Mouse (Mus musculus) limb, embryonic 11.5 days (tissue): ENCODE results near the gene Cln3. TPM values are rescaled to one million over a fixed set of nuclear protein-coding genes. Genes with fewer than 3 reads are reported as not detected.

ENCODE experiments used
- ATAC-seq: fragments of 200-750 bp; cut with Nextera tagmentation; 2 replicates; pipeline ENCODE4 v1.8.0; 2017; ENCODE audit warnings: low read depth; ENCODE audit not compliant: insufficient number of reproducible peaks, low FRiP score, low TSS enrichment
- DNase-seq: peaks from one replicate; pipeline ENCODE4 v3.0.0-alpha.2; 2015; ENCODE audit warnings: low spot score
- H3K27ac ChIP-seq: fragments of 300-500 bp; sonication (generic); replicated peaks from 2 replicates; pipeline ENCODE4 v1.5.1; 2014; ENCODE audit warnings: low read depth, mild to moderate bottlenecking, low read length
- H3K27me3 ChIP-seq: fragments of 300-500 bp; sonication (generic); 2 replicates; pipeline ENCODE4 v1.6.1; 2014; ENCODE audit warnings: mild to moderate bottlenecking, low read length, mixed read lengths; ENCODE audit not compliant: control insufficient read depth, insufficient read depth
- H3K36me3 ChIP-seq: fragments of 300-500 bp; sonication (generic); 2 replicates; pipeline ENCODE4 v1.6.1; 2014; ENCODE audit warnings: mild to moderate bottlenecking, low read length, moderate library complexity, mixed read lengths; ENCODE audit not compliant: control insufficient read depth, insufficient read depth
- H3K4me1 ChIP-seq: fragments of 300-500 bp; sonication (generic); 2 replicates; pipeline ENCODE4 v1.6.1; 2014; ENCODE audit warnings: low read length, mixed read lengths; ENCODE audit not compliant: control insufficient read depth, insufficient read depth
- H3K4me2 ChIP-seq: fragments of 300-500 bp; sonication (generic); 2 replicates; pipeline ENCODE4 v1.6.1; 2014; ENCODE audit warnings: low read depth, mild to moderate bottlenecking, moderate library complexity; ENCODE audit not compliant: severe bottlenecking
- H3K4me3 ChIP-seq: fragments of 300-500 bp; sonication (generic); 2 replicates; pipeline ENCODE4 v1.5.1; 2014; ENCODE audit warnings: low read depth, low read length
- H3K9ac ChIP-seq: fragments of 300-500 bp; sonication (generic); 2 replicates; pipeline ENCODE4 v1.6.1; 2014; ENCODE audit warnings: mild to moderate bottlenecking, low read length
- H3K9me3 ChIP-seq: fragments of 300-500 bp; sonication (generic); 2 replicates; pipeline ENCODE4 v1.6.1; 2016; ENCODE audit warnings: low read length; ENCODE audit not compliant: control insufficient read depth
- WGBS: fragments of 180-500 bp; shearing (Covaris S2); extraction: QIAGEN DNeasy Blood & Tissue Kit; methylation state at CpG from one replicate; pipeline ENCODE4 v1.1.7; 2014; 5-methylcytosine and 5-hydroxymethylcytosine counted together
- polyA plus RNA-seq: library from polyadenylated mRNA; unstranded; fragments of >200 nt; fragmentation: Nextera tagmentation; extraction: Ambion mirVana; gene quantifications from 2 replicates; pipeline ENCODE4 v1.2.1, GENCODE M21; 2014

Gene Cln3
- polyA plus RNA-seq, 1 experiment from 2014 or later, result 27.9 TPM

DNA sequence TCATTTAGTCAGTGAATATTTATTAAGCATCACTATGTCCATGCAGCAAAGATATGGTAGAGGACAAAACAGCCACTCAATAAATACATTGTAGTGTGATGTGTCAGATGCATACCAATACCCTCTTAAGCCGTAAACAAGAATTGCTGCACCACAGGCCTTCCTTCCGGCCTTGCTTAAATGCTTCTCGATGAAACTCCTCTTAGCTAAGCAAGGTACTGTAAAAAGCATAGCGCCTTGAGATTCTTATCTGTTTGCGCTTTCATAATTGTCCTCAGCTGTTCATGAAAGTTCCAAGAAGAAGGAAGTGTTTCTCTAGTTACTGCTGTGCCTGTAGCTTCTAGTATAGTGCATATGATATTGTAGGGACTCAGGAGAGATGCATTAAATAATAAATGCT lies 21.0 kb upstream of the Cln3 start:
- no peak overlapping the region for H3K4me3 ChIP-seq
- no peaks in the 10 kb centered on the region for H3K9me3 ChIP-seq
- no peaks in the 10 kb centered on the region for H3K36me3 ChIP-seq
- H3K27me3 ChIP-seq, result no peaks in the 10 kb centered on the region
- no peak overlapping the region for H3K27ac ChIP-seq
- 83% methylated on average over 5 of the region's 5 CpGs for WGBS
- DNase-seq, result no peak
- ATAC-seq, result no peak
- H3K4me2 ChIP-seq, result no peak overlapping the region
- no peak overlapping the region for H3K9ac ChIP-seq
- H3K4me1 ChIP-seq, result no peaks in the 10 kb centered on the region

GRCm38 (mm10) chr7:126602650-126603049 lies 17.0 kb upstream of the Cln3 start:
- H3K36me3 ChIP-seq, result no peaks in the 10 kb centered on the region
- no peak overlapping the region for H3K9ac ChIP-seq
- WGBS, result 83% methylated on average over 3 of the region's 3 CpGs
- no peak for ATAC-seq
- no peak overlapping the region for H3K4me2 ChIP-seq
- no peaks in the 10 kb centered on the region for H3K27me3 ChIP-seq
- H3K4me1 ChIP-seq, result no peaks in the 10 kb centered on the region
- no peak for DNase-seq
- H3K27ac ChIP-seq, result no peak overlapping the region
- H3K4me3 ChIP-seq, result no peak overlapping the region
- no peaks in the 10 kb centered on the region for H3K9me3 ChIP-seq

DNA sequence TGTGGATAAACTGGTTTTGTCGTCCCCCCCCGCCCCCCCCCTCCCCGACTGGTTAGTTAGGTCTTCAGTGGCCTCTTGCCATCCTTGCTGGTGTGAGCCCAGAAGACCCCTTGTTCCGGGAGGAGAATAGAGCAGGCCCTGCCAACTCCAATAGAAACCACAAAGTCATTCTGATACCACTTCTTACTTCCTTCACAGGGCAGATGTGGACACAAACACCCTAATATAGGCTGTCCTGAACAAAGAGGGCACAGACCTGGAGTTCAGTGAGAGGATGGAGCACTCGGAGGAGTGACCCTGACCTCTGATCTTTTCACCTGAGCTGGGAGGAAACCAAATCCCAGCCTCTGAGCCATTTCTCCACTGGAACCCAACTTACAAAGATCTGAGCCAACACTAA lies 16.3 kb upstream of the Cln3 start:
- 47% methylated on average over 5 of the region's 5 CpGs for WGBS
- no peaks in the 10 kb centered on the region for H3K27me3 ChIP-seq
- no peak for ATAC-seq

GRCm38 (mm10) chr7:126598919-126599318 lies 13.3 kb upstream of the Cln3 start:
- no peak for DNase-seq
- H3K27ac ChIP-seq, result no peak overlapping the region
- H3K9me3 ChIP-seq, result no peaks in the 10 kb centered on the region
- no peak overlapping the region for H3K4me2 ChIP-seq
- 85% methylated on average over 6 of the region's 6 CpGs for WGBS
- H3K9ac ChIP-seq, result no peak overlapping the region
- H3K4me1 ChIP-seq, result no peaks in the 10 kb centered on the region
- no peak for ATAC-seq
- H3K36me3 ChIP-seq, result no peaks in the 10 kb centered on the region
- no peak overlapping the region for H3K4me3 ChIP-seq
- no peaks in the 10 kb centered on the region for H3K27me3 ChIP-seq

More for the DNA sequence above, 16.3 kb upstream of the Cln3 start:
- Histone ChIP-seq H3K9ac (no peak overlapping the region), H3K9me3 (no peaks in the 10 kb centered on the region), H3K4me2 (no peak overlapping the region), H3K4me1 (no peaks in the 10 kb centered on the region), H3K36me3 (no peaks in the 10 kb centered on the region), H3K4me3 (no peak overlapping the region), H3K27ac (no peak overlapping the region)
- no peak for DNase-seq

DNA sequence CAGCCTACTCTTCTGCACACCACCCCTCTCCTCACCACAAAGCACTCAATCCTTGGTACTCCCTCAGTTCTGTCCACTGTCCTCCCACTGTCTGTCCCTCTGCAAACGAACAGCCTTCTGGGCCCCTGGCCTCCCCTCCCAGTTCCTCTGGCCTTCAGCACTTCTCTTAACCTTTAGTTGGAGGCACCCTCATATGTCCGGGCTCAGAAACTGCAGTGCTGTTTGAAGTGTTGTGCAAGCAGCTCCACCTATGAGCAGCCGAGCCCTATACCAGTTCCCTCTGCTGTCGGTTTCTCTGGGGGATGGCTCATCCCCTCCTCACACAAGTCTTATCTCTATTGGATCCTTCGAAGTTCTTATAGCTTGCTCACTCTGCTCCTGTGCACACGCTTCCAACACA lies 10.8 kb upstream of the Cln3 start:
- no peaks in the 10 kb centered on the region for H3K9me3 ChIP-seq
- ATAC-seq (no peak), DNase-seq (no peak)
- no peak overlapping the region for H3K9ac ChIP-seq
- no peak overlapping the region for H3K4me2 ChIP-seq
- H3K4me3 ChIP-seq, result no peak overlapping the region
- no peaks in the 10 kb centered on the region for H3K27me3 ChIP-seq
- H3K27ac ChIP-seq, result no peak overlapping the region
- H3K36me3 ChIP-seq, result no peaks in the 10 kb centered on the region
- WGBS, result 65% methylated on average over 6 of the region's 6 CpGs
- no peaks in the 10 kb centered on the region for H3K4me1 ChIP-seq

- no peaks in the 10 kb centered on the region for H3K36me3 ChIP-seq
These were observed 10.3 kb upstream of the Cln3 start for GRCm38 (mm10) chr7:126595890-126596289.

GRCm38 (mm10) chr7:126594862-126595561 lies 9.4 kb upstream of the Cln3 start, which contains the start of gene Il27:
Il27 (minus strand) TSS chr7:126594941.
- Histone ChIP-seq H3K27ac (no peak within 1 kb of the TSS), H3K9ac (no peak within 1 kb of the TSS), H3K27me3 (no peaks in the 10 kb centered on the region), H3K9me3 (no peaks in the 10 kb centered on the region), H3K4me2 (no peak within 1 kb of the TSS), H3K36me3 (no peaks in the 10 kb centered on the region), H3K4me1 (no peaks in the 10 kb centered on the region), H3K4me3 (no peak within 1 kb of the TSS)
- WGBS, result 85% methylated on average over 11 of the region's 11 CpGs
- no peak for ATAC-seq
- no peak for DNase-seq

More at GRCm38 (mm10) chr7:126595890-126596289, 10.3 kb upstream of the Cln3 start:
- ATAC-seq, result no peak
- Histone ChIP-seq H3K27ac (no peak overlapping the region), H3K4me1 (no peaks in the 10 kb centered on the region), H3K9ac (no peak overlapping the region), H3K9me3 (no peaks in the 10 kb centered on the region), H3K4me2 (no peak overlapping the region), H3K4me3 (no peak overlapping the region), H3K27me3 (no peaks in the 10 kb centered on the region)
- WGBS, result 80% methylated on average over 5 of the region's 5 CpGs
- no peak for DNase-seq

DNA sequence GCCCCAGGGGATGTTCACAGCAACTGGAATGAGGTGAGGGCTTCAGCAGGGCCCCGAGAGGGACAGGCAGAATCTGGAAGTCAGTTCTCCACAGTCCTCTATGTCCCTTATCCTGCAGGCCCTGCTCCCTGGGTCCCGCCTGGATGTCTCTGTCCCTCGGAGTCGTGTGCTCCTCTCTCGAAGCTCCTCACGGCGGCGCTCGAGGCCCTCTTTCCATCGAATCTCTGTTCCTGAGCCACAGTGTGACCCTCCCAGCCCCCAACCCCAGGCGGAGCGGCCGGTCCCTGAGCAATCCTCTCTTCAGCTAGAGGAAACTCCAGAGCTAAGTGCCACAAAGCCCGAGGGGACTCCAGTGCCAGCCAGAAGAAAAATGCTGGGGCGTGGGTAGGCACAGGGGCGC lies 2.2 kb upstream of the Cln3 start:
- DNase-seq (peak; percentile 84), ATAC-seq (0 out of 2 replicates have a peak, but pooled peaks have one; percentile 13)
- Histone ChIP-seq H3K27me3 (no peaks in the 10 kb centered on the region; the same call in 1 of the 2 replicates), H3K27ac (no peak overlapping the region), H3K9ac (peak overlapping the region; percentile 55), H3K9me3 (no peaks in the 10 kb centered on the region), H3K4me2 (peak overlapping the region; percentile 32), H3K4me3 (0 out of 2 replicates have a peak overlapping the region, but pooled peaks have one; percentile 3), H3K36me3 (no peaks in the 10 kb centered on the region), H3K4me1 (0 out of 2 replicates have a peak, but pooled peaks cover 3% of the 10 kb centered on the region)
- 6% methylated on average over 15 of the region's 16 CpGs for WGBS
